Mouse (Mus musculus) ZHBTc4 (cell line): ENCODE measurements at regions not wholly inside any gene's neighbourhood (a gene's known extent, or its start where the extent isn't known, plus 50 kb on each side); places are given as distances from the start of the nearest gene placed in this dataset.

ENCODE experiments used
- DNase-seq: peaks from one replicate; pipeline ENCODE4 v3.0.0-alpha.2; 2011; ENCODE audit warnings: low read depth, low spot score

DNA sequence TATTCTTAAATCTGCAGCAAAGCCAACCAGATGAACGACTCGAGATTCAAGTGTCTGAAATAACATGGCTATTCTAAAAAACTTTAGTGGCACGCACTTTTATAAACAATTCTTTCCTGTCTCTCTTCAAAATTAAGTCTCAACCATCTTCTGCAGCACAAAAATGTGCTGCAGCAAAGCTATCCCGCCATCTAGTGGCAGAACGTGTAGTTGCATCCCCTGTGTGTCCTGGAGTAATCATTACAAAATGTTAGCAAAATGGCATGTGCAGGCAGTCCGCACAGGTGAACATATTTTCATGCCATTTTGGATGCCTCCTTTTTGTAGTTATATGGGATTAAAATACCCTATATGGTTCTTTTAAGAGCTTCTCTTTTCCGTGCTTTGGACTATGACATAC lies 293.1 kb upstream of the Slc7a14 start:
- DNase-seq = peak; percentile 81

DNA sequence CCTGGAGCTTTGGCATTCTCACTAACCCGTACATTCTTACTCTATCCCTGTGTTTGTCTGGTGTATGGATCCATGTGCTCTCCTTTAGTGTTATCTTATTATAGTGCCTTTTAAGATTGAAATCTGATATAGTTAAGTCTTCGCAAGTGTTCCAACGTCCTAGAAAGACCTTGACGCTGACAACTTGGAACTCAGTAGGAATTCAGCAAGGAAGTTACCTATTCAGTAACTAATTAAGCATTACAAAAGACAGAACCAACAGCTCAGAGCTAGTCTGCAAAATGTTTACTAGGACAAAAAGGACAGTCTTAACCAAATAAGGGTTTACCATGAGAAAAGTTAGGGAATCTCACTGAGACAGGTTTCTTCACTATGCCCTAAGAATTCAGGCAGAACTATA lies 286.4 kb upstream of the Slc7a14 start:
- peak; percentile 64 for DNase-seq

DNA sequence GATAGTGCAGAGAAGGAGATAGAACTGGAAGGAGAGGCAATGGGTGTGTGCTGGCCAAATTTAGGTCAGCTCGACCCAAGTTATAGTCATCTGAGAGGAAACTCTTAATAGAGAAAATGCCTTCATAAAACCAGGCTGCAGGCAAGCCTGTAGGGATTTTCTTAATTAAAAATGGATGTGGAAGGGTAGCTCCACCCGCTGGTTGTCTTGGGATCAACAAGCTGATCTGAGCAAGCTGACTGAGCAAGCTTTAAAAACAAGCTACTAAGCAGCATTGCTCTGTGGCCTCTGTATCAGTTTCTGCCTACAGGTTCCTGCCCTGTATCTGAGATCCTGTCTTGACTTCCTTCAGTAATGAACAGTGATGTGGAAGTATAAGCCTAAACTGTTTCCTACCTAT lies 275.8 kb upstream of the Slc7a14 start:
- peak; percentile 29 for DNase-seq

DNA sequence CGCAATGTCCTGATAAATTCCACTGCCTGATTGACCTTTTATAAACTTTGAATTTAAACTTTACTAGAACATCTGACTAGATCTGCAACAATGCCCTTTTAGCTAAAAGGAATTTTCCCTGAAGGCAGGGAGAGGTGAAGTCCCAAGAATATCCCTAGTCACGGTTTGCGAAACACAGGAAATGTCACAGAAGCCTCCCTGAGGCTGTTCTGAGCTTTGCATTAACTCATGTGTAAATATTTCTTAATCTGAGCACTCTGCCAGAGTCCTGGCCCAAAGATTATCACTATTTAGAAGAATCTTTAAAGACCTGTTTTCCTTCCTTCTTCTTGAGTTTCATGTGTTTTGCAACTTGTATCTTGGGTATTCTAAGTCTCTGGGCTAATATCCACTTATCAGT lies 263.7 kb upstream of the Slc7a14 start:
- peak; percentile 37 for DNase-seq
